Mouse (Mus musculus) limb, embryonic 11.5 days (tissue): ENCODE measurements around the gene Ptpn20. TPM values are rescaled to one million over a fixed set of nuclear protein-coding genes. Genes with fewer than 3 reads are reported as not detected.
A peak's percentile ranks its signal among the peaks of the same experiment; 100 is the strongest.

Experiments used
- ATAC-seq: fragments of 200-750 bp; cut with Nextera tagmentation; 2 replicates; pipeline ENCODE4 v1.8.0; 2017; ENCODE audit warnings: low read depth; ENCODE audit not compliant: insufficient number of reproducible peaks, low FRiP score, low TSS enrichment
- DNase-seq: peaks from one replicate; pipeline ENCODE4 v3.0.0-alpha.2; 2015; ENCODE audit warnings: low spot score
- H3K27ac ChIP-seq: fragments of 300-500 bp; sonication (generic); replicated peaks from 2 replicates; pipeline ENCODE4 v1.5.1; 2014; ENCODE audit warnings: low read depth, mild to moderate bottlenecking, low read length
- H3K27me3 ChIP-seq: fragments of 300-500 bp; sonication (generic); 2 replicates; pipeline ENCODE4 v1.6.1; 2014; ENCODE audit warnings: mild to moderate bottlenecking, low read length, mixed read lengths; ENCODE audit not compliant: control insufficient read depth, insufficient read depth
- H3K36me3 ChIP-seq: fragments of 300-500 bp; sonication (generic); 2 replicates; pipeline ENCODE4 v1.6.1; 2014; ENCODE audit warnings: mild to moderate bottlenecking, low read length, moderate library complexity, mixed read lengths; ENCODE audit not compliant: control insufficient read depth, insufficient read depth
- H3K4me1 ChIP-seq: fragments of 300-500 bp; sonication (generic); 2 replicates; pipeline ENCODE4 v1.6.1; 2014; ENCODE audit warnings: low read length, mixed read lengths; ENCODE audit not compliant: control insufficient read depth, insufficient read depth
- H3K4me2 ChIP-seq: fragments of 300-500 bp; sonication (generic); 2 replicates; pipeline ENCODE4 v1.6.1; 2014; ENCODE audit warnings: low read depth, mild to moderate bottlenecking, moderate library complexity; ENCODE audit not compliant: severe bottlenecking
- H3K4me3 ChIP-seq: fragments of 300-500 bp; sonication (generic); 2 replicates; pipeline ENCODE4 v1.5.1; 2014; ENCODE audit warnings: low read depth, low read length
- H3K9ac ChIP-seq: fragments of 300-500 bp; sonication (generic); 2 replicates; pipeline ENCODE4 v1.6.1; 2014; ENCODE audit warnings: mild to moderate bottlenecking, low read length
- H3K9me3 ChIP-seq: fragments of 300-500 bp; sonication (generic); 2 replicates; pipeline ENCODE4 v1.6.1; 2016; ENCODE audit warnings: low read length; ENCODE audit not compliant: control insufficient read depth
- WGBS: fragments of 180-500 bp; shearing (Covaris S2); extraction: QIAGEN DNeasy Blood & Tissue Kit; methylation state at CpG from one replicate; pipeline ENCODE4 v1.1.7; 2014; 5-methylcytosine and 5-hydroxymethylcytosine counted together
- polyA plus RNA-seq: library from polyadenylated mRNA; unstranded; fragments of >200 nt; fragmentation: Nextera tagmentation; extraction: Ambion mirVana; gene quantifications from 2 replicates; pipeline ENCODE4 v1.2.1, GENCODE M21; 2014

The Ptpn20 gene
- polyA plus RNA-seq, result 0.08 and 0.16 TPM in 2 replicates

DNA sequence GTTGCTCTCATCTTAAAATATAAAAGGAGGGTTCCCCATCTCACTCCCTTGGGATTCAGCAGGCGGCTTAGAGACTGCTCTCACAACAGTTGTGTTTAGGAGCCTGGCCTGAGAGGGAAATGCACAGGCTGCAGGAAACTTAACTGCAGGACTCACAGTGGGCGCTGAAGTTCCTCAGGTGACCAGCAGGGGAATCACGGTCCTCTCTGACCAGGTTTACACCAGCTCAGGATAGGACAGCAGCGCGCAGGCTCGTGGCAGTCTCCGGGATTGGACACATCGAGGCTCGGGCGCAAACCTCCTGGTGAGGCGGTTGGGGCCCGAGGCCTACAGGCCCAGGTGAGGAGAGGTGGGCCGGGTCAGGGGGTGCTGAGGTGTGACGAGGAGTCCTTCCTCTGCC is at the start of gene Ptpn20:
Gene Ptpn20, plus strand, starts transcription at position 257 of the 400 bp plus-strand sequence.
- Histone ChIP-seq H3K27ac (no peak within 1 kb of the TSS), H3K9ac (no peak within 1 kb of the TSS), H3K4me3 (no peak within 1 kb of the TSS), H3K4me2 (no peak within 1 kb of the TSS), H3K27me3 (no peaks in the 10 kb centered on the region), H3K4me1 (no peaks in the 10 kb centered on the region), H3K9me3 (no peaks in the 10 kb centered on the region), H3K36me3 (no peaks in the 10 kb centered on the region)
- DNase-seq (peak; percentile 48), ATAC-seq (no peak)
- 64% methylated on average over 14 of the region's 14 CpGs for WGBS

DNA sequence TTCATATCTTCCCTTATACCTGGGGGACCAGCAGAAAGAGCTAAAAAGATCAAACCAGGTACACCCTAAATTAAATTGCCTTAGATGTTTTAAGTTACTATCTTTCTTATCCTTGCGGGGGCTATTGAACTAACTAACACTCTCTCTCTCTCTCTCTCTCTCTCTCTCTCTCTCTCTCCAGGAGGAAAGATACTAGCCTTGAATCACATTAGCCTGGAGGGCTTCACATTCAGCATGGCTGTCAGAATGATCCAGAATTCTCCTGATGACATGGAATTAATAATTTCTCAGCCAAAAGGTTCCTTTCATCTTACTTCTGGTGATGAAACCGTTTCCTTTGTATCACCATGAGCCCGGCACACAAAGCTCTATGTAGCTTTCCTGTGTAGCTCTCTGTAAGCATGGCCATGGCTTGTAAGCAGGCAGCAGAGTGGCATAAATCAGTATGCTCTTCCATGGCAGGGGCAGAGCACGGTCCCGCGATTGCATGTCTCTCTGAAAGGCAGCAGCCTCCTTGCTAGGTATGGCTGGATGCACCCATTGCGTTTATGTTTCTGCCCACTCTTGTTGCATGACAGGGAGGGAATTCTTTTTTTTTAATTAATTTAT is 49.3 kb upstream of the Ptpn20 start:
- WGBS, result 81% methylated on average over 7 of the region's 7 CpGs
- H3K27ac ChIP-seq, result no peak overlapping the region
- DNase-seq (no peak), ATAC-seq (no peak)
- no peak overlapping the region for H3K9ac ChIP-seq
- H3K36me3 ChIP-seq, result no peaks in the 10 kb centered on the region
- H3K27me3 ChIP-seq, result no peaks in the 10 kb centered on the region
- H3K9me3 ChIP-seq, result no peaks in the 10 kb centered on the region
- no peaks in the 10 kb centered on the region for H3K4me1 ChIP-seq
- H3K4me2 ChIP-seq, result no peak overlapping the region
- no peak overlapping the region for H3K4me3 ChIP-seq

DNA sequence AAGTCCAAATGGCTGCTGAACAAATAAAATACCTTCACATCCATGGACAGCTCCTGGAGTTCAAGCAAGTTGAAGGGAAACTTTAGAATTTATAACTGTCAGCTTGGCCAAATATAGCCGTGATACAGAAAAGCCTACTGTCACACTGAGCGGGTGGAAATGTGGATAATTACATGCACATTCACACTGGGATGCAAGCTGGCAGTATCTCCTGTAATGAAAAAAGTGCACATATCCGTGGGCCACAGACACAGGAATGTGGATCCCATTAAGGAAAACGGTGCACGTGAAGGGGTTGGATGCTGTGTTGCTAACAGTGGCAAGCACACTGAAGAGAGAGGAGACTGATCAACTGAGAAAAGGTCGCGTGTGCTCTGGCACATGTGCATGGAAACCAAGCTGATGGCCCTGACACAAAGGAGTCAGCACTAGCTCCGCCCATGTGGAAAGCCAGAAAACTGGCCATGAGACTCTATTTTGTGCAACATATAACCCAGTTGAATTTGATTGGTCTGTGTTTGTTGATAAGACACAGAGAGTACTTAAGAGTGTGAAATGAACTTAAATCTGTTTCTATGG is 43.4 kb upstream of the Ptpn20 start:
- no peak overlapping the region for H3K4me3 ChIP-seq
- H3K9ac ChIP-seq, result no peak overlapping the region
- H3K9me3 ChIP-seq, result no peaks in the 10 kb centered on the region
- ATAC-seq (no peak), DNase-seq (no peak)
- no peaks in the 10 kb centered on the region for H3K27me3 ChIP-seq
- H3K4me1 ChIP-seq, result no peaks in the 10 kb centered on the region
- 82% methylated on average over 8 of the region's 8 CpGs for WGBS
- no peak overlapping the region for H3K4me2 ChIP-seq
- H3K27ac ChIP-seq, result no peak overlapping the region
- no peaks in the 10 kb centered on the region for H3K36me3 ChIP-seq

- no peaks in the 10 kb centered on the region for H3K27me3 ChIP-seq
- no peaks in the 10 kb centered on the region for H3K9me3 ChIP-seq
- WGBS, result 56% methylated on average over 3 of the region's 3 CpGs
- DNase-seq (no peak), ATAC-seq (no peak)
- H3K4me1 ChIP-seq, result no peaks in the 10 kb centered on the region
- no peaks in the 10 kb centered on the region for H3K36me3 ChIP-seq
- no peak overlapping the region for H3K4me3 ChIP-seq
- H3K27ac ChIP-seq, result no peak overlapping the region
- no peak overlapping the region for H3K9ac ChIP-seq
- no peak overlapping the region for H3K4me2 ChIP-seq
Measured at GRCm38 (mm10) chr14:33548650-33549049, 40.4 kb upstream of the Ptpn20 start.

GRCm38 (mm10) chr14:33549856-33550255 is 39.2 kb upstream of the Ptpn20 start:
- ATAC-seq, result no peak
- H3K9me3 ChIP-seq, result no peaks in the 10 kb centered on the region
- no peak overlapping the region for H3K4me2 ChIP-seq
- H3K27me3 ChIP-seq, result no peaks in the 10 kb centered on the region
- 78% methylated on average over 6 of the region's 6 CpGs for WGBS
- no peak overlapping the region for H3K4me3 ChIP-seq
- H3K36me3 ChIP-seq, result no peaks in the 10 kb centered on the region
- H3K9ac ChIP-seq, result no peak overlapping the region
- no peaks in the 10 kb centered on the region for H3K4me1 ChIP-seq
- H3K27ac ChIP-seq, result no peak overlapping the region
- DNase-seq, result no peak

DNA sequence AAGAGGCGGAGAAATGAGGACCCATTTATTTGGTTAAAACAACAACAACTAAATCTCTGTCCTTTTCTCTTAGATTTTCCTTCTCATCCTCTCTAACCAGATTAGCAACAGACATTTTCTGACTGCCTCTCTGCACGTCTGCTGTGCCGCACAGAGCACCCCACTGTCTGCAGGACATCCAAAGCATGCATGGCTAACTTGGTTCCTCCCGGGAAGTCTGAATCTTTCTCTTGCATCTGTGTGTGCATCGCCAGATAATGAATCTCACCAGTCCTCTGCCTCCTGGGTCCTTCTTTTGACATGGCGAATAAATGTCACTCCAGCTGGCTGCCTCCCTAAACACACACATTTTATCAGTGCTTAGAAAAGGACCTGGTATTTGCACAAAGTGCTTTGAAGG is 18.3 kb upstream of the Ptpn20 start:
- WGBS, result 52% methylated on average over 6 of the region's 6 CpGs
- ATAC-seq, result no peak
- Histone ChIP-seq H3K4me1 (no peaks in the 10 kb centered on the region), H3K27me3 (no peaks in the 10 kb centered on the region), H3K9ac (no peak overlapping the region), H3K36me3 (no peaks in the 10 kb centered on the region), H3K9me3 (no peaks in the 10 kb centered on the region), H3K27ac (no peak overlapping the region), H3K4me2 (no peak overlapping the region), H3K4me3 (no peak overlapping the region)
- DNase-seq, result no peak

DNA sequence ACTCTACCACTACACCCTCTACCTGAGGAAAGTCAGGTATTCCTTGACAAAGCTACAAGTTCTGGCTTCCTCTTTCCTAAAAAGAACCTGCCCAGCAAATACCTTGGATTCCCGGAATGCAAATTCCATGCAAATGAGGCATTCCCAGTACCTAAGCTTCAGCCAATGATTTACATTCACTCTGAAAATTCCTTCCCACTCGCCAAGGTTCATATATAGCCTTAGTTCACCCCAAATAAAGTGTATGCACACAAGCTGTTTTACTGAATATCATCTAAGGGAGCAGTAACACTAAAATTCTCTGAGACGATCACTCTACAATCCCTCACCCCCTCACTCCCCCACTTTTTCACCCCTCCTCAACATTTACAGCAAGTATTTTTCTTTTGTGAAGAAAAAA is 15.4 kb upstream of the Ptpn20 start:
- H3K36me3 ChIP-seq, result no peaks in the 10 kb centered on the region
- H3K4me1 ChIP-seq, result no peaks in the 10 kb centered on the region
- no peak overlapping the region for H3K4me3 ChIP-seq
- no peak overlapping the region for H3K9ac ChIP-seq
- no peak for DNase-seq
- 70% methylated on average over 3 of the region's 3 CpGs for WGBS
- H3K4me2 ChIP-seq, result no peak overlapping the region
- H3K9me3 ChIP-seq, result no peaks in the 10 kb centered on the region
- ATAC-seq, result no peak
- no peaks in the 10 kb centered on the region for H3K27me3 ChIP-seq
- H3K27ac ChIP-seq, result no peak overlapping the region

- Histone ChIP-seq H3K4me2 (no peak overlapping the region), H3K4me3 (no peak overlapping the region), H3K27ac (no peak overlapping the region), H3K9ac (no peak overlapping the region), H3K36me3 (no peaks in the 10 kb centered on the region), H3K9me3 (no peaks in the 10 kb centered on the region), H3K4me1 (no peaks in the 10 kb centered on the region), H3K27me3 (no peaks in the 10 kb centered on the region)
- WGBS, result 61% methylated on average over 7 of the region's 7 CpGs
- ATAC-seq (no peak), DNase-seq (no peak)
Measured at GRCm38 (mm10) chr14:33579771-33580484, 9.1 kb upstream of the Ptpn20 start.
